ENCODE assay signal across 11 mouse cellular contexts in genomic region chr14:37032481-37033104, GRCm38 (mm10). TPM values are rescaled to one million over a fixed set of nuclear protein-coding genes. Genes with fewer than 3 reads are reported as not detected.
DNase-seq lines count a peak whose midpoint lies in the region; ATAC-seq and TF ChIP-seq lines count a peak whose summit lies in the region.
"Had no signal": no experiment of that assay in that cellular context is flagged by ENCODE, and none has a peak within 500 bp of the region (broad histone marks: within the 10 kb centered on the region; RNA-seq: fewer than 3 reads in every experiment).

No protein-coding gene starts in this region.

- WGBS in hindbrain, embryonic 14.5 days, result 55% methylated on average over 11 of the region's 11 CpGs
- 59% methylated on average over 11 of the region's 11 CpGs for WGBS in intestine, postnatal 0 days

- DNase-seq in left cerebral cortex, postnatal 4 days, result peak; percentile 73
- DNase-seq in left cerebral cortex, postnatal 36 days (ENCODE audit: low spot score in 2 of 2), result no peak
- peak; percentile 11 for DNase-seq in NIH3T3 (ENCODE audit: low read depth)
- peak; percentile 68 for DNase-seq in hindbrain, embryonic 14.5 days (ENCODE audit: low spot score)
- DNase-seq in spleen, postnatal 14 days (ENCODE audit: low spot score in 2 of 2), result no peak

- H3K4me1 ChIP-seq in hindbrain, embryonic 14.5 days (replicated peaks; ENCODE audit: control insufficient read depth, insufficient read depth, low read length), result no peaks in the 10 kb centered on the region
- H3K4me1 ChIP-seq in intestine, postnatal 0 days (replicated peaks; ENCODE audit: control insufficient read depth, insufficient read depth, low read length), result no peaks in the 10 kb centered on the region

- ATAC-seq in CD4-positive, CD25-positive, alpha-beta regulatory T cell, adult 4 months, result peak; percentile 11
- peak; percentile 79 for ATAC-seq in hindbrain, embryonic 14.5 days (ENCODE audit: low FRiP score)
- no peak for ATAC-seq in intestine, postnatal 0 days

- no peaks in the 10 kb centered on the region for H3K9me3 ChIP-seq in hindbrain, embryonic 14.5 days (ENCODE audit: control insufficient read depth, low read length)
- no peaks in the 10 kb centered on the region for H3K9me3 ChIP-seq in intestine, postnatal 0 days (ENCODE audit: control insufficient read depth)

- H3K27me3 ChIP-seq in hindbrain, embryonic 14.5 days (ENCODE audit: control insufficient read depth, insufficient read depth, low read length), result no peaks in the 10 kb centered on the region
- H3K27me3 ChIP-seq in intestine, postnatal 0 days (replicated peaks; ENCODE audit: control insufficient read depth, insufficient read depth, low read length), result no peaks in the 10 kb centered on the region

- H3K4me3 ChIP-seq in hindbrain, embryonic 14.5 days (replicated peaks; ENCODE audit: low read length), result no peak overlapping the region
- H3K4me3 ChIP-seq in intestine, postnatal 0 days (ENCODE audit: low read depth, low read length), result no peak overlapping the region

- no peak for TF ChIP-seq CTCF in intestine, postnatal 0 days (IDR thresholded peaks at IDR 0.05; ENCODE audit: low read depth)

- no peak overlapping the region for H3K4me2 ChIP-seq in hindbrain, embryonic 14.5 days (replicated peaks)
- no peak overlapping the region for H3K4me2 ChIP-seq in intestine, postnatal 0 days (replicated peaks; ENCODE audit: low read depth)

- H3K27ac ChIP-seq in hindbrain, embryonic 14.5 days, result no peak overlapping the region; the same call in 1 of the 2 replicates
- H3K27ac ChIP-seq in intestine, postnatal 0 days (ENCODE audit: low read depth, low read length), result no peak overlapping the region

- intact Hi-C loops in left cerebral cortex, postnatal 4 days (cut with DNase I), result loop anchor here (2.0 kb wide), 1 partner anchor 166 kb away; no protein-coding TSS in a partner anchor
- intact Hi-C loops in left cerebral cortex, postnatal 36 days (cut with DNase I), result loop anchor here (5.0 kb wide), 1 partner anchor 80 kb away; no protein-coding TSS in a partner anchor

- no peak overlapping the region for H3K9ac ChIP-seq in hindbrain, embryonic 14.5 days
- no peak overlapping the region for H3K9ac ChIP-seq in intestine, postnatal 0 days (ENCODE audit: low read depth, low read length)

- no peaks in the 10 kb centered on the region for H3K36me3 ChIP-seq in hindbrain, embryonic 14.5 days (replicated peaks; ENCODE audit: control insufficient read depth, insufficient read depth)
- H3K36me3 ChIP-seq in intestine, postnatal 0 days (ENCODE audit: control insufficient read depth, insufficient read depth), result no peaks in the 10 kb centered on the region

RNA-seq across cellular contexts. Expression of gene Rgr, which starts 16.2 kb away (rescaled TPM):
- total RNA-seq in left cerebral cortex, postnatal 4 days (2021), result not detected
- total RNA-seq in left cerebral cortex, postnatal 36 days (2021), result not detected
- polyA plus RNA-seq in CD4-positive, CD25-positive, alpha-beta regulatory T cell, adult 4 months (2017; shearing (Covaris generic)), result under 1 TPM in 1 of 2 experiments, not detected in 1; 0.14 TPM
- polyA plus RNA-seq in hindbrain, embryonic 14.5 days (2014; fragmentation: Nextera tagmentation; extraction: Ambion mirVana), result 0.26 TPM in 1 of 2 replicates, not detected in the other
- not detected in 2 replicates for polyA plus RNA-seq in intestine, postnatal 0 days (2015; fragmentation: Nextera tagmentation; extraction: Ambion mirVana)
- total RNA-seq: adrenal gland, adult 8-10 months; neutrophil, adult 5-6 weeks had no signal

RNA-seq across cellular contexts. Expression of gene Lrit1, which starts 22.0 kb away (rescaled TPM):
- total RNA-seq in left cerebral cortex, postnatal 4 days (2021), result not detected
- total RNA-seq in left cerebral cortex, postnatal 36 days (2021), result not detected
- polyA plus RNA-seq in CD4-positive, CD25-positive, alpha-beta regulatory T cell, adult 4 months (2017; shearing (Covaris generic)), result not detected
- polyA plus RNA-seq in hindbrain, embryonic 14.5 days (2014; fragmentation: Nextera tagmentation; extraction: Ambion mirVana), result not detected in 2 replicates
- polyA plus RNA-seq in intestine, postnatal 0 days (2015; fragmentation: Nextera tagmentation; extraction: Ambion mirVana), result 0.03 TPM in 1 of 2 replicates, not detected in the other
- total RNA-seq: adrenal gland, adult 8-10 months; neutrophil, adult 5-6 weeks had no signal
- polyA plus RNA-seq: gonadal fat pad, adult 2 months had no signal

RNA-seq across cellular contexts. Expression of gene Lrit2, which starts 35.1 kb away (rescaled TPM):
- not detected for total RNA-seq in left cerebral cortex, postnatal 4 days (2021)
- not detected for total RNA-seq in left cerebral cortex, postnatal 36 days (2021)
- not detected for polyA plus RNA-seq in CD4-positive, CD25-positive, alpha-beta regulatory T cell, adult 4 months (2017; shearing (Covaris generic))
- polyA plus RNA-seq in hindbrain, embryonic 14.5 days (2014; fragmentation: Nextera tagmentation; extraction: Ambion mirVana), result not detected in 2 replicates
- polyA plus RNA-seq in intestine, postnatal 0 days (2015; fragmentation: Nextera tagmentation; extraction: Ambion mirVana), result not detected in 2 replicates
- total RNA-seq: adrenal gland, adult 8-10 months; neutrophil, adult 5-6 weeks had no signal
- polyA plus RNA-seq: gonadal fat pad, adult 2 months; spleen, adult 2 months had no signal

Comparison
In these comparisons a context has a peak if more than half of its experiments do, and no peak if none do; other contexts are left out.
1. DNase-seq: peak in left cerebral cortex, postnatal 4 days (single experiment), NIH3T3 (single experiment) and hindbrain, embryonic 14.5 days (single experiment); none in left cerebral cortex, postnatal 36 days (0 of 2) and spleen, postnatal 14 days (0 of 2).